Comparison of ENCODE assay signal across 20 mouse cellular contexts in genomic region chr2:105162763-105163162, GRCm38 (mm10). TPM values are rescaled to one million over a fixed set of nuclear protein-coding genes. Genes with fewer than 3 reads are reported as not detected.
DNase-seq lines count a peak whose midpoint lies in the region; ATAC-seq and TF ChIP-seq lines count a peak whose summit lies in the region.
"Had no signal": no experiment of that assay in that cellular context is flagged by ENCODE, and none has a peak within 500 bp of the region (broad histone marks: within the 10 kb centered on the region; RNA-seq: fewer than 3 reads in every experiment).

No protein-coding gene starts in this region.

- CTCF ChIA-PET in Patski (lab: Charles Lee): no interaction called here

- H3K4me1 ChIP-seq in heart, embryonic 12.5 days (replicated peaks): peaks cover 10% of the 10 kb centered on the region; the same call in 1 of the 2 replicates
- H3K4me1 ChIP-seq in heart, embryonic 16.5 days (ENCODE audit: control insufficient read depth, insufficient read depth, low read length): peaks cover 12% of the 10 kb centered on the region; the same call in 1 of the 2 replicates
- H3K4me1 ChIP-seq: embryonic facial prominence, embryonic 12.5 days; forebrain, embryonic 15.5 days; hindbrain, embryonic 13.5 days; intestine, embryonic 15.5 days had no signal

- POLR2A ChIA-PET in Patski (lab: Charles Lee): no interaction called here

- in situ Hi-C loops in Patski (cut with MboI; ENCODE audit: low pct_unique_long_range_greater_than_20kb): no loop called here

- 0 out of 2 replicates have a peak, but pooled peaks cover 4% of the 10 kb centered on the region for H3K36me3 ChIP-seq in heart, embryonic 12.5 days
- H3K36me3 ChIP-seq in heart, embryonic 16.5 days (ENCODE audit: control insufficient read depth, insufficient read depth): 0 out of 2 replicates have a peak, but pooled peaks cover 2% of the 10 kb centered on the region
- H3K36me3 ChIP-seq: embryonic facial prominence, embryonic 12.5 days; forebrain, embryonic 15.5 days; hindbrain, embryonic 13.5 days; intestine, embryonic 15.5 days had no signal

- 6% methylated on average over 4 of the region's 4 CpGs for WGBS in heart, embryonic 12.5 days
- WGBS in heart, embryonic 16.5 days: 13% methylated on average over 4 of the region's 4 CpGs

- H3K9me3 ChIP-seq in heart, embryonic 12.5 days (replicated peaks): no peaks in the 10 kb centered on the region
- H3K9me3 ChIP-seq in heart, embryonic 16.5 days (replicated peaks; ENCODE audit: control insufficient read depth, low read length): no peaks in the 10 kb centered on the region
- H3K9me3 ChIP-seq: embryonic facial prominence, embryonic 12.5 days; forebrain, embryonic 15.5 days; hindbrain, embryonic 13.5 days; intestine, embryonic 15.5 days had no signal

- no peak for DNase-seq in heart, postnatal 4 days
- DNase-seq in heart, adult 18-20 months: no peak
- peak; percentile 86 for DNase-seq in 3T3-L1 (ENCODE audit: low read depth, low spot score)
- DNase-seq in Patski (ENCODE audit: low read depth, low spot score): no peak
- DNase-seq in layer of hippocampus, adult 2 months (ENCODE audit: low spot score in 2 of 2): no peak
- DNase-seq: adrenal gland, postnatal 10 days; cerebellum, adult 11 months; cerebellum, adult 8-10 months; cerebellum, postnatal 25 days; gastrocnemius, postnatal 36 days; heart, adult 2 months; kidney, adult 18-20 months had no signal

- no peak for TF ChIP-seq CTCF in Patski (IDR thresholded peaks at IDR 0.05)
- TF ChIP-seq CTCF in layer of hippocampus, adult 2 months (conservative IDR thresholded peaks at IDR 0.05): no peak

- H3K27ac ChIP-seq in heart, embryonic 12.5 days (ENCODE audit: poor library complexity, severe bottlenecking): no peak overlapping the region
- no peak overlapping the region; the same call in 1 of the 2 replicates for H3K27ac ChIP-seq in heart, embryonic 16.5 days (ENCODE audit: low read length)
- H3K27ac ChIP-seq in layer of hippocampus, adult 2 months: no peak overlapping the region
- H3K27ac ChIP-seq: embryonic facial prominence, embryonic 12.5 days; forebrain, embryonic 15.5 days; heart, adult 2 months; hindbrain, embryonic 13.5 days; intestine, embryonic 15.5 days had no signal

- H3K27me3 ChIP-seq in heart, embryonic 12.5 days (replicated peaks): no peaks in the 10 kb centered on the region
- H3K27me3 ChIP-seq in heart, embryonic 16.5 days (ENCODE audit: control insufficient read depth, insufficient read depth, low read length): no peaks in the 10 kb centered on the region
- H3K27me3 ChIP-seq in Patski: no peaks in the 10 kb centered on the region
- H3K27me3 ChIP-seq: embryonic facial prominence, embryonic 12.5 days; forebrain, embryonic 15.5 days; hindbrain, embryonic 13.5 days; intestine, embryonic 15.5 days had no signal

- H3K4me2 ChIP-seq in heart, embryonic 12.5 days: peak overlapping the region; percentile 24; the same call in 1 of the 2 replicates
- H3K4me2 ChIP-seq in heart, embryonic 16.5 days (ENCODE audit: low read depth, low read length): peak overlapping the region; percentile 49
- H3K4me2 ChIP-seq: embryonic facial prominence, embryonic 12.5 days; forebrain, embryonic 15.5 days; hindbrain, embryonic 13.5 days; intestine, embryonic 15.5 days had no signal

- no peak overlapping the region for H3K4me3 ChIP-seq in heart, embryonic 12.5 days
- H3K4me3 ChIP-seq in heart, embryonic 16.5 days (ENCODE audit: low read length): peak overlapping the region; percentile 3; the same call in 1 of the 2 replicates
- H3K4me3 ChIP-seq in layer of hippocampus, adult 2 months: no peak overlapping the region
- H3K4me3 ChIP-seq: embryonic facial prominence, embryonic 12.5 days; forebrain, embryonic 15.5 days; heart, adult 2 months; hindbrain, embryonic 13.5 days; intestine, embryonic 15.5 days had no signal

- peak; percentile 51; the same call in 1 of the 2 replicates for ATAC-seq in heart, embryonic 12.5 days (ENCODE audit: insufficient number of reproducible peaks, low FRiP score)
- ATAC-seq in heart, embryonic 16.5 days (replicated peaks; ENCODE audit: extremely low read depth, insufficient read depth, low FRiP score): peak; percentile 69; the same call in 1 of the 2 replicates
- ATAC-seq in Patski: peak; percentile 98
- ATAC-seq: forebrain, embryonic 15.5 days; intestine, embryonic 15.5 days had no signal

- H3K9ac ChIP-seq in heart, embryonic 12.5 days: no peak overlapping the region
- no peak overlapping the region; the same call in 1 of the 2 replicates for H3K9ac ChIP-seq in heart, embryonic 16.5 days (ENCODE audit: low read length)
- H3K9ac ChIP-seq: embryonic facial prominence, embryonic 12.5 days; forebrain, embryonic 15.5 days; hindbrain, embryonic 13.5 days; intestine, embryonic 15.5 days had no signal

RNA-seq across cellular contexts. Expression of gene Wt1, which starts 36.4 kb away (rescaled TPM):
- polyA plus RNA-seq in heart, embryonic 12.5 days (2016; fragmentation: Nextera tagmentation; extraction: Ambion mirVana): 29.0 and 30.7 TPM in 2 replicates
- total RNA-seq in heart, postnatal 4 days (2021): 10 to 100 TPM; 19.7 to 21.5 TPM
- 18.9 and 22.2 TPM in 2 replicates for polyA plus RNA-seq in heart, embryonic 16.5 days (2015; fragmentation: Nextera tagmentation; extraction: Ambion mirVana)
- total RNA-seq in heart, adult 18-20 months (2021): 1 to 10 TPM; 4.1 to 6.8 TPM
- polyA plus RNA-seq in Patski (2021): 15.2 TPM
- total RNA-seq in layer of hippocampus, adult 2 months (2021): not detected
- total RNA-seq: gastrocnemius, adult 8-10 months; hematopoietic stem cell, adult 5-6 weeks had no signal
- polyA plus RNA-seq: forebrain, embryonic 15.5 days had no signal

Comparison
In these comparisons a context has a peak if more than half of its experiments do, and no peak if none do; other contexts are left out.
1. RNA of gene Wt1, which starts 36.4 kb away (total RNA-seq): 19.7 to 21.5 TPM in heart, postnatal 4 days and 4.1 to 6.8 TPM in heart, adult 18-20 months; not detected in layer of hippocampus, adult 2 months; every median in the first group is over 4 times any median in the second.
2. Peak in every context shown above with its lines, with median percentiles within 50 percentile points of each other: ATAC-seq.